Mouse (Mus musculus) lung, postnatal 0 days (tissue): Measurements from ENCODE around the gene Patj.

Experiments
- CTCF ChIP-seq: IDR thresholded peaks from 2 replicates; pipeline ENCODE4 v1.5.1; 2016; ENCODE audit warnings: antibody characterized with exemption, mild to moderate bottlenecking
- EP300 ChIP-seq: IDR thresholded peaks from 2 replicates; pipeline ENCODE4 v1.6.1; 2016; ENCODE audit warnings: antibody characterized with exemption, mild to moderate bottlenecking, control low read depth

GRCm38 (mm10) chr4:98598546-98598971 lies 203.0 kb downstream of the Patj start:
- TF ChIP-seq EP300 (no peak), CTCF (no peak)
